Mouse (Mus musculus): ENCODE data around the gene Cntnap1. TPM values are rescaled to one million over a fixed set of nuclear protein-coding genes. Genes with fewer than 3 reads are reported as not detected.
A peak's percentile ranks its signal among the peaks of the same experiment; 100 is the strongest.

Cntnap1 gene
- polyA plus RNA-seq, 1 experiment from 2014 or later, result 1.5 TPM

DNA sequence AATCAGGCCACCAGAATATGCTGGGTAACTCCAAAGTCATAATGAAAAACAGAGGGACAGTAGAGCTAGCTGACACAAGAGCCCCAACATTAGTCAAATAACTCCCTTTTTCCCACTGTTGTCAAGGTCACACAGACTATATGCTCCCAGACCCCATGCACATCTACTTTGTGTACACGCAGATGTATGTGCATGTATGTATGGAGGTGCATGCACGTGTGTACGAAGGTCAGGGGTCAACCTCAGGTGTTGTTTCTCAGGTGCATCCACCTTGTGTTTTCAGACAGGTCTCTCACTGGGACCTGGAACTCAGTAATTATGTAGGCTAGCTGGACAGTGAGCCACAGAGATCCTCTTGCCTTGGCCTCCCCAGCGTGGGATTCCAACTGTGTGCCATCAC, 15.1 kb downstream of the Cntnap1 start:
- 83% methylated on average over 4 of the region's 4 CpGs for WGBS (ENCODE audit: insufficient replicate concordance)
- H3K9ac ChIP-seq (replicated peaks), result no peak overlapping the region
- no peak overlapping the region for H3K4me3 ChIP-seq (ENCODE audit: low read depth, low read length)
- H3K4me1 ChIP-seq (ENCODE audit: insufficient read depth), result peaks cover 18% of the 10 kb centered on the region
- TF ChIP-seq EP300 (IDR thresholded peaks at IDR 0.05; ENCODE audit: low read depth), result no peak
- no peak for TF ChIP-seq CTCF (IDR thresholded peaks at IDR 0.05; ENCODE audit: low read depth)
- no peak for ATAC-seq
- no peak overlapping the region for H3K27ac ChIP-seq (ENCODE audit: low read depth)
- no peaks in the 10 kb centered on the region for H3K27me3 ChIP-seq (ENCODE audit: insufficient read depth, low read length)
- H3K4me2 ChIP-seq (ENCODE audit: low read depth, low read length), result no peak overlapping the region
- no peaks in the 10 kb centered on the region; the same call in 1 of the 2 replicates for H3K36me3 ChIP-seq (replicated peaks; ENCODE audit: insufficient read depth, low read length)
- H3K9me3 ChIP-seq (ENCODE audit: low read length), result no peaks in the 10 kb centered on the region
- no peak for DNase-seq

DNA sequence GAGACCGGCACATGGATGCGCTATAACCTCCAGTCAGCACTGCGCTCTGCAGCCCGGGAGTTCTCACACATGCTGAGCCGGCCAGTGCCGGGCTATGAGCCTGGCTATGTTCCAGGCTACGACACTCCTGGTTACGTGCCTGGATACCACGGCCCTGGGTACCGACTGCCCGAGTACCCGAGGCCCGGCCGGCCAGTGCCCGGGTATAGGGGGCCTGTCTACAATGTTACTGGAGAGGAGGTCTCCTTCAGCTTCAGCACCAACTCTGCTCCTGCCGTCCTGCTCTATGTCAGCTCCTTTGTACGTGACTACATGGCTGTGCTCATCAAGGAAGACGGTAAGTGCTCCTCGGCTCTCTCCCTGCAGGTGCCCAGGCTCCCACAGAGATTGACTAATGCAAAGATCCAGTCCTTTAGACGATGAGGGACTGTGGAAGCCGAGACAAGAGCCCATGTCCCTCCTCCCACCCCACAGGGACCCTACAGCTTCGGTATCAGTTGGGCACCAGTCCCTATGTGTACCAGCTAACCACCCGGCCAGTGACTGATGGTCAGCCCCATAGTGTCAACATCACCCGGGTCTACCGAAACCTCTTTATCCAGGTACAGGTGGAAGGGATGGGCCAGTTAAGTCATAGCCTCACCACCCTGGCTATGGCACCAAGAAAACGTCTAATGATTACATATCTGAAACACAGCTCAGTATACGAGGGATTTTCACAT, 16.4 kb downstream of the Cntnap1 start:
- Histone ChIP-seq H3K27me3 (ENCODE audit: insufficient read depth, low read length) (no peaks in the 10 kb centered on the region), H3K9me3 (ENCODE audit: low read length) (no peaks in the 10 kb centered on the region), H3K4me2 (ENCODE audit: low read depth, low read length) (no peak overlapping the region), H3K4me1 (ENCODE audit: insufficient read depth) (peaks cover 23% of the 10 kb centered on the region), H3K4me3 (ENCODE audit: low read depth, low read length) (no peak overlapping the region), H3K9ac (replicated peaks) (no peak overlapping the region), H3K27ac (ENCODE audit: low read depth) (no peak overlapping the region), H3K36me3 (replicated peaks; ENCODE audit: insufficient read depth, low read length) (no peaks in the 10 kb centered on the region; the same call in 1 of the 2 replicates)
- no peak for ATAC-seq
- 86% methylated on average over 27 of the region's 27 CpGs for WGBS (ENCODE audit: insufficient replicate concordance)
- TF ChIP-seq CTCF (IDR thresholded peaks at IDR 0.05; ENCODE audit: low read depth), result no peak
- TF ChIP-seq EP300 (IDR thresholded peaks at IDR 0.05; ENCODE audit: low read depth), result no peak
- no peak for DNase-seq

- no peak for TF ChIP-seq CTCF (IDR thresholded peaks at IDR 0.05; ENCODE audit: low read depth)
- no peak for TF ChIP-seq EP300 (IDR thresholded peaks at IDR 0.05; ENCODE audit: low read depth)
- H3K9ac ChIP-seq (replicated peaks), result no peak overlapping the region
- DNase-seq (no peak), ATAC-seq (no peak)
- H3K27me3 ChIP-seq (ENCODE audit: insufficient read depth, low read length), result no peaks in the 10 kb centered on the region
- WGBS (ENCODE audit: insufficient replicate concordance), result 86% methylated on average over 5 of the region's 5 CpGs
- H3K4me3 ChIP-seq (ENCODE audit: low read depth, low read length), result no peak overlapping the region
- H3K4me1 ChIP-seq (ENCODE audit: insufficient read depth), result peaks cover 23% of the 10 kb centered on the region
- no peak overlapping the region for H3K4me2 ChIP-seq (ENCODE audit: low read depth, low read length)
- H3K36me3 ChIP-seq (replicated peaks; ENCODE audit: insufficient read depth, low read length), result peaks cover 2% of the 10 kb centered on the region
- H3K9me3 ChIP-seq (ENCODE audit: low read length), result no peaks in the 10 kb centered on the region
- no peak overlapping the region for H3K27ac ChIP-seq (ENCODE audit: low read depth)
These were observed 17.2 kb downstream of the Cntnap1 start for GRCm38 (mm10) chr11:101187541-101187940.

GRCm38 (mm10) chr11:101188166-101188805, 18.0 kb downstream of the Cntnap1 start:
- no peak overlapping the region for H3K9ac ChIP-seq (replicated peaks)
- no peak overlapping the region for H3K4me2 ChIP-seq (ENCODE audit: low read depth, low read length)
- H3K36me3 ChIP-seq (replicated peaks; ENCODE audit: insufficient read depth, low read length), result peaks cover 7% of the 10 kb centered on the region
- H3K4me1 ChIP-seq (ENCODE audit: insufficient read depth), result peaks cover 23% of the 10 kb centered on the region
- no peak overlapping the region for H3K27ac ChIP-seq (ENCODE audit: low read depth)
- TF ChIP-seq CTCF (IDR thresholded peaks at IDR 0.05; ENCODE audit: low read depth), result no peak
- TF ChIP-seq EP300 (IDR thresholded peaks at IDR 0.05; ENCODE audit: low read depth), result no peak
- DNase-seq (no peak), ATAC-seq (no peak)
- no peaks in the 10 kb centered on the region for H3K27me3 ChIP-seq (ENCODE audit: insufficient read depth, low read length)
- H3K4me3 ChIP-seq (ENCODE audit: low read depth, low read length), result no peak overlapping the region
- 81% methylated on average over 11 of the region's 11 CpGs for WGBS (ENCODE audit: insufficient replicate concordance)
- no peaks in the 10 kb centered on the region for H3K9me3 ChIP-seq (ENCODE audit: low read length)

GRCm38 (mm10) chr11:101189495-101190180, 19.3 kb downstream of the Cntnap1 start:
- Histone ChIP-seq H3K4me3 (ENCODE audit: low read depth, low read length) (no peak overlapping the region), H3K36me3 (replicated peaks; ENCODE audit: insufficient read depth, low read length) (peaks cover 12% of the 10 kb centered on the region), H3K9ac (replicated peaks) (peak overlapping the region; percentile 34; the same call in 1 of the 2 replicates), H3K4me2 (ENCODE audit: low read depth, low read length) (peak overlapping the region; percentile 44), H3K4me1 (ENCODE audit: insufficient read depth) (peaks cover 23% of the 10 kb centered on the region), H3K27me3 (ENCODE audit: insufficient read depth, low read length) (no peaks in the 10 kb centered on the region), H3K27ac (ENCODE audit: low read depth) (peak overlapping the region; percentile 86), H3K9me3 (ENCODE audit: low read length) (no peaks in the 10 kb centered on the region)
- DNase-seq, result peak; percentile 67
- TF ChIP-seq CTCF (IDR thresholded peaks at IDR 0.05; ENCODE audit: low read depth) (no peak), EP300 (IDR thresholded peaks at IDR 0.05; ENCODE audit: low read depth) (peak; percentile 89)
- peak; percentile 95 for ATAC-seq
- WGBS (ENCODE audit: insufficient replicate concordance), result 14% methylated on average over 6 of the region's 6 CpGs

Data from liver, postnatal 0 days (tissue).